Mouse (Mus musculus): ENCODE results near the gene Vmn1r69.

The Vmn1r69 gene

GRCm38 (mm10) chr7:10613559-10613958 is at the start of gene Vmn1r69:
TSS of gene Vmn1r69 (minus strand) at chr7:10613659.
- no peak for DNase-seq (ENCODE audit: low spot score)

GRCm38 (mm10) chr7:10631232-10631631 is 17.8 kb upstream of the Vmn1r69 start, which contains the start of gene Vmn1r70:
TSS of gene Vmn1r70 (plus strand) at chr7:10631532.
- DNase-seq (ENCODE audit: low spot score): no peak

- no peak for DNase-seq (ENCODE audit: low spot score)
Measured at GRCm38 (mm10) chr7:10558385-10558784, 55.1 kb downstream of the Vmn1r69 start, which contains the start of gene Vmn1r68. TSS of gene Vmn1r68 (minus strand) at chr7:10558485.

Measured in ovary, postnatal 10 days (tissue).